Mouse (Mus musculus) stomach, postnatal 0 days (tissue): ENCODE results near the gene Tubb2a.

Experiments used
- CTCF ChIP-seq: IDR thresholded peaks from 2 replicates; pipeline ENCODE4 v1.5.1; 2016; ENCODE audit warnings: antibody characterized with exemption, low read depth, mild to moderate bottlenecking, moderate library complexity
- EP300 ChIP-seq: optimal IDR thresholded peaks from 2 replicates; pipeline ENCODE3; 2016; ENCODE audit warnings: antibody characterized with exemption

DNA sequence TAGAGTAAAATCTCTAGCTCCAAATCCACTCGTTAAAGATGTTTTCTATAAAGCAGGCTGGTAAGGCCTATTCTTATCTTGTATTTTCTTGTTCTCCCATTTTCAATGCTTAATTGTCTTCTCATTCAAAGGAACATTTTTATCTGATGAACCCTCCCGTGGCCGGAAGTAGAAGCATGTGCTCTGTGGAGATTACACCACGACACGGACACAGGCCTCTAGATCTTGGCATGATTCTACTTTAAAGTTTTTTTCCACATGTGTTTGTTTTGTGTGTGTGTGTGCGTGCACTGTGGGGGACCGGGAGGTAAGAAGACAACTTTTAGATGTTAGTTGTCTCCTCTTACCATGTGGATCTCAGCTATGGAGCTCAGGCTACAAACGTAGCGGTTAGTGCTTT is 24.1 kb upstream of the Tubb2a start:
- no peak for TF ChIP-seq CTCF
- TF ChIP-seq EP300: no peak
